Mouse (Mus musculus): Measurements from ENCODE around the gene Chaf1a. TPM values are rescaled to one million over a fixed set of nuclear protein-coding genes. Genes with fewer than 3 reads are reported as not detected.

Gene Chaf1a
- total and polyA plus RNA-seq, 3 experiments, result 49.5 to 116 TPM; not detected in 1

DNA sequence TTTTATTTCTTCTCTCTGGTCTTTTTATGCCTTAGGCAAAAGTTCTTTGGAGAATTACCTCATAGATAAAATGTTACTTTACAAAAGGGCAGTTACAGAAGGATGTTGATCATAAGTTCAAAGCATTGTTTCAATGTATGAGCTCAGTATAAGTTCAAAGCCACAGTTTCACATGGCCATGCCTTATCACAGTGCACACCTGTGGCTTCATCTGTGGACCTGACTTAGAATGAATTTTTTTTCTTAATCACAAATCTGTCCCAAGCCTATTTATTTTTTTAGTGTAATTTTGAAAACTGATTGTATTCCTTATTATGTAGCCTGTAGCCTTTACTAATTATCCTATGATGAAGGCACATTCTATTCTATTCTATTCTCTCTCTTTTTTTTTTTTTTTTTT, 14.7 kb downstream of the Chaf1a start:
- peaks cover 28% of the 10 kb centered on the region for H3K79me2 ChIP-seq (ENCODE audit: control insufficient read depth, insufficient read depth, low read length, poor library complexity)

DNA sequence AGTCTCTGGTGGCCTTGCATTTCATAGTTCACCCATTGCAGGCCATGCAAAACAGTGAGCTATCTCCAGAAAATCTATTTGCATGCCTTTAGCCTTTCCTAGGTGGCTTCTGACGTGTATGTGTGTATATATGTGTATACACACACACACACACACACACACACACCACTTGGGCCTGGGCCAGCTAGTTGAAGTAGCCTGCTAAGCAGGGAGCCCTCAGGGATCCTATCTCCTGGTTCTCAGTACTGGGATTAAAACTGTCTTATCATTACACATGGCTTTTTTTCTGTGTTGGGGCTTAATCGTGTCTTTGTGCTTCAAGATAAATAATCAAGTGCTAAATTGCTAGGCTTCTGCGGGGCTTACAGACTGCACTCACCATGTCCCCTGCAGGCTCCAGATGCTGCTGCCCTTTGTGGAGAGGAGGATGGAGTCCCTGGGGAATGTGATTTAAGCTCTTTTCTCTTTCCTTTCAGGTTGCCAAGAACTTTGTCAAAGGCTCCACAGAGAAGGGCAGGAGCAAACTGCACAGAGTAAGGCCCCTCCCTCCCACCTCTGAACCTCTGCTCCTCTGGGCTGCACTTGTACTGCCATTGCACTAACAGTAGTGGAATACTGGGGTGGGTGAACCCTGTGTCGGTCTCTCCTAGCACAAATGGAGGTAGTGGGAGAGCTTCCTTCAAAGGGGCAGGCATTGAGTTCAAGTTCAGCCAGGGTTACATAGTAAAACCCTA, 15.9 kb downstream of the Chaf1a start:
- H3K27ac ChIP-seq (ENCODE audit: control insufficient read depth, low read depth, low read length), result no peak overlapping the region
- DNase-seq (ENCODE audit: low read depth, low spot score), result no peak
- TF ChIP-seq MXI1 (IDR thresholded peaks at IDR 0.05; ENCODE audit: low read depth, low read length) (0 out of 2 replicates have a peak, but pooled peaks have one; percentile 10), ZMIZ1 (IDR thresholded peaks at IDR 0.05; ENCODE audit: low read depth, low read length) (no peak), GABPA (IDR thresholded peaks at IDR 0.05; ENCODE audit: low read depth, low read length) (no peak), E2F4 (IDR thresholded peaks at IDR 0.05; ENCODE audit: borderline replicate concordance, low read depth, low read length) (no peak), MYB (IDR thresholded peaks at IDR 0.05; ENCODE audit: low read depth, low read length) (no peak), GATA1 (IDR thresholded peaks at IDR 0.05; ENCODE audit: low read depth, low read length) (peak; percentile 32; the same call in 1 of the 2 replicates), NELFE (IDR thresholded peaks at IDR 0.05; ENCODE audit: low read depth, low read length) (no peak), MEF2A (IDR thresholded peaks at IDR 0.05; ENCODE audit: extremely low read depth, insufficient replicate concordance, low read depth, low read length, poor library complexity, severe bottlenecking) (no peak), TCF12 (IDR thresholded peaks at IDR 0.05; ENCODE audit: low read depth, low read length) (peak; percentile 13; the same call in 1 of the 2 replicates)
- no peaks in the 10 kb centered on the region for H3K27me3 ChIP-seq (ENCODE audit: control insufficient read depth in 1 of 2, insufficient read depth in 2 of 2, low read length in 2 of 2)
- no peaks in the 10 kb centered on the region for H3K9me3 ChIP-seq (replicated peaks; ENCODE audit: insufficient read depth, low read length)
- no peak overlapping the region for H3K4me3 ChIP-seq (ENCODE audit: control insufficient read depth in 1 of 2, insufficient read depth in 1 of 2, low read depth in 2 of 2, low read length in 2 of 2)
- peaks cover 16 to 34% of the 10 kb centered on the region in 2 experiments for H3K36me3 ChIP-seq (ENCODE audit: control insufficient read depth in 1 of 2, insufficient read depth in 2 of 2, low read length in 2 of 2)
- H3K4me1 ChIP-seq (ENCODE audit: control insufficient read depth in 1 of 2, insufficient read depth in 2 of 2, low read length in 2 of 2), result peaks cover 6 to 7% of the 10 kb centered on the region in 2 experiments; a peak in 3 of 4 replicates
- H3K79me2 ChIP-seq (ENCODE audit: control insufficient read depth, insufficient read depth, low read length, poor library complexity), result peaks cover 22% of the 10 kb centered on the region
- H3K9ac ChIP-seq (ENCODE audit: control insufficient read depth, low read depth, low read length, poor library complexity, severe bottlenecking), result no peak overlapping the region

More for the DNA sequence above, 14.7 kb downstream of the Chaf1a start:
- H3K4me1 ChIP-seq (ENCODE audit: control insufficient read depth in 1 of 2, insufficient read depth in 2 of 2, low read length in 2 of 2), result peaks cover 6 to 7% of the 10 kb centered on the region in 2 experiments; a peak in 3 of 4 replicates
- peaks cover 16 to 33% of the 10 kb centered on the region in 2 experiments for H3K36me3 ChIP-seq (ENCODE audit: control insufficient read depth in 1 of 2, insufficient read depth in 2 of 2, low read length in 2 of 2)
- TF ChIP-seq RAD21 (IDR thresholded peaks at IDR 0.05; ENCODE audit: low read depth, low read length) (no peak), POLR2A (IDR thresholded peaks at IDR 0.05; ENCODE audit: control insufficient read depth in 1 of 2, insufficient read depth in 1 of 2, low read depth in 1 of 2, low read length in 2 of 2, poor library complexity in 1 of 2) (no peak), ELF1 (IDR thresholded peaks at IDR 0.05; ENCODE audit: low read depth, low read length) (no peak), MYC (IDR thresholded peaks at IDR 0.05; ENCODE audit: low read depth, low read length) (no peak), ETS1 (IDR thresholded peaks at IDR 0.05; ENCODE audit: low read depth, low read length) (peak; percentile 58), RCOR1 (IDR thresholded peaks at IDR 0.05; ENCODE audit: low read depth, low read length) (peak; percentile 19; the same call in 1 of the 2 replicates), TCF12 (IDR thresholded peaks at IDR 0.05; ENCODE audit: low read depth, low read length) (0 out of 2 replicates have a peak, but pooled peaks have one; percentile 48), USF2 (IDR thresholded peaks at IDR 0.05; ENCODE audit: borderline replicate concordance in 1 of 2, insufficient read depth in 1 of 2, low read depth in 1 of 2, low read length in 2 of 2) (no peak), ZNF384 (IDR thresholded peaks at IDR 0.05; ENCODE audit: low read depth, low read length) (peak; percentile 58), CHD1 (IDR thresholded peaks at IDR 0.05; ENCODE audit: low read depth, low read length) (no peak), MXI1 (IDR thresholded peaks at IDR 0.05; ENCODE audit: low read depth, low read length) (no peak), USF1 (IDR thresholded peaks at IDR 0.05; ENCODE audit: low read depth, low read length) (no peak), TAL1 (IDR thresholded peaks at IDR 0.05; ENCODE audit: low read length) (peak; percentile 35), SIN3A (IDR thresholded peaks at IDR 0.05; ENCODE audit: low read length) (no peak), KAT2A (conservative IDR thresholded peaks at IDR 0.05; ENCODE audit: low read depth, low read length) (no peak), MYB (IDR thresholded peaks at IDR 0.05; ENCODE audit: low read depth, low read length) (no peak), HCFC1 (IDR thresholded peaks at IDR 0.05; ENCODE audit: low read depth, low read length) (no peak)
- no peak overlapping the region for H3K27ac ChIP-seq (ENCODE audit: control insufficient read depth, low read depth, low read length)
- H3K27me3 ChIP-seq (ENCODE audit: control insufficient read depth in 1 of 2, insufficient read depth in 2 of 2, low read length in 2 of 2), result no peaks in the 10 kb centered on the region
- no peak overlapping the region for H3K4me3 ChIP-seq (ENCODE audit: control insufficient read depth in 1 of 2, insufficient read depth in 1 of 2, low read depth in 2 of 2, low read length in 2 of 2)
- no peaks in the 10 kb centered on the region for H3K9me3 ChIP-seq (replicated peaks; ENCODE audit: insufficient read depth, low read length)
- no peak overlapping the region for H3K9ac ChIP-seq (ENCODE audit: control insufficient read depth, low read depth, low read length, poor library complexity, severe bottlenecking)
- no peak for DNase-seq (ENCODE audit: low read depth, low spot score)

Measured in MEL (cell line).